Mouse (Mus musculus) liver, embryonic 14.5 days (tissue): ENCODE measurements at regions not wholly inside any gene's neighbourhood (a gene's known extent, or its start where the extent isn't known, plus 50 kb on each side); places are given as distances from the start of the nearest gene placed in this dataset.

ENCODE experiments used
- CTCF ChIP-seq: IDR thresholded peaks from 2 replicates; pipeline ENCODE4 v1.5.1; 2016; ENCODE audit warnings: antibody characterized with exemption, low read depth, control low read depth
- EP300 ChIP-seq: IDR thresholded peaks from 2 replicates; pipeline ENCODE4 v1.6.1; 2016; ENCODE audit warnings: antibody characterized with exemption, low read depth

GRCm38 (mm10) chr16:30172798-30173202 is 94.5 kb downstream of the Cpn2 start:
- TF ChIP-seq CTCF (no peak), EP300 (no peak)
